Mouse (Mus musculus): Measurements from ENCODE around the gene Mmp25. TPM values are rescaled to one million over a fixed set of nuclear protein-coding genes. Genes with fewer than 3 reads are reported as not detected.
"Not testable (repeated sequence)": the region's sequence is repeated elsewhere in the genome, so short reads cannot be mapped to it uniquely, and the experiment has no call there.

Gene Mmp25
- polyA plus RNA-seq, 1 experiment from 2014 or later, result 0.91 TPM

GRCm38 (mm10) chr17:23610361-23610800, 34.7 kb downstream of the Mmp25 start:
- ATAC-seq (ENCODE audit: low FRiP score), result 0 out of 2 replicates have a peak, but pooled peaks have one; percentile 20
- H3K4me1 ChIP-seq, result no peaks in the 10 kb centered on the region

GRCm38 (mm10) chr17:23609612-23610011, 35.5 kb downstream of the Mmp25 start:
- 94% methylated on average over 24 of the region's 24 CpGs for WGBS
- H3K4me3 ChIP-seq (replicated peaks), result no peak overlapping the region

More at GRCm38 (mm10) chr17:23610361-23610800, 34.7 kb downstream of the Mmp25 start:
- no peak overlapping the region for H3K4me3 ChIP-seq (replicated peaks)
- no peaks in the 10 kb centered on the region for H3K9me3 ChIP-seq
- no peak overlapping the region for H3K27ac ChIP-seq
- H3K36me3 ChIP-seq (replicated peaks), result no peaks in the 10 kb centered on the region
- H3K27me3 ChIP-seq, result no peaks in the 10 kb centered on the region
- no peak overlapping the region for H3K4me2 ChIP-seq
- no peak overlapping the region for H3K9ac ChIP-seq
- WGBS, result 90% methylated on average over 28 of the region's 28 CpGs

GRCm38 (mm10) chr17:23605220-23605619, 39.9 kb downstream of the Mmp25 start:
- H3K4me1 ChIP-seq, result 0 out of 2 replicates have a peak, but pooled peaks cover 2% of the 10 kb centered on the region
- H3K9ac ChIP-seq, result no peak overlapping the region
- no peaks in the 10 kb centered on the region for H3K9me3 ChIP-seq
- no peak overlapping the region for H3K4me2 ChIP-seq
- no peak overlapping the region for H3K4me3 ChIP-seq (replicated peaks)
- no peak overlapping the region for H3K27ac ChIP-seq
- ATAC-seq (ENCODE audit: low FRiP score), result no peak
- WGBS, result 82% methylated on average over 8 of the region's 8 CpGs
- H3K36me3 ChIP-seq (replicated peaks), result no peaks in the 10 kb centered on the region
- H3K27me3 ChIP-seq, result 0 out of 2 replicates have a peak, but pooled peaks cover 4% of the 10 kb centered on the region

More at GRCm38 (mm10) chr17:23609612-23610011, 35.5 kb downstream of the Mmp25 start:
- no peak overlapping the region for H3K4me2 ChIP-seq
- ATAC-seq (ENCODE audit: low FRiP score), result no peak
- no peak overlapping the region for H3K9ac ChIP-seq
- H3K27ac ChIP-seq, result no peak overlapping the region
- H3K4me1 ChIP-seq, result no peaks in the 10 kb centered on the region
- no peaks in the 10 kb centered on the region for H3K27me3 ChIP-seq
- H3K36me3 ChIP-seq (replicated peaks), result no peaks in the 10 kb centered on the region
- H3K9me3 ChIP-seq, result no peaks in the 10 kb centered on the region

- no peak overlapping the region for H3K4me3 ChIP-seq (replicated peaks)
- H3K36me3 ChIP-seq (replicated peaks), result no peaks in the 10 kb centered on the region
- no peaks in the 10 kb centered on the region for H3K9me3 ChIP-seq
- 70% methylated on average over 7 of the region's 7 CpGs for WGBS
- ATAC-seq (ENCODE audit: low FRiP score), result no peak
- no peak overlapping the region for H3K27ac ChIP-seq
- no peak overlapping the region for H3K4me2 ChIP-seq
- H3K27me3 ChIP-seq, result 0 out of 2 replicates have a peak, but pooled peaks cover 4% of the 10 kb centered on the region
- no peak overlapping the region for H3K9ac ChIP-seq
- H3K4me1 ChIP-seq, result peaks cover 8% of the 10 kb centered on the region
These were observed 40.7 kb downstream of the Mmp25 start for GRCm38 (mm10) chr17:23604394-23604793.

- Histone ChIP-seq H3K36me3 (replicated peaks) (no peaks in the 10 kb centered on the region), H3K27me3 (0 out of 2 replicates have a peak, but pooled peaks cover 4% of the 10 kb centered on the region), H3K9ac (no peak overlapping the region), H3K4me2 (no peak overlapping the region), H3K27ac (no peak overlapping the region), H3K9me3 (no peaks in the 10 kb centered on the region), H3K4me3 (replicated peaks) (no peak overlapping the region), H3K4me1 (peaks cover 17% of the 10 kb centered on the region)
- no peak for ATAC-seq (ENCODE audit: low FRiP score)
- WGBS, result 54% methylated on average over 2 of the region's 2 CpGs
These were observed 41.5 kb downstream of the Mmp25 start for GRCm38 (mm10) chr17:23603542-23603941.

GRCm38 (mm10) chr17:23603077-23603476, 42.0 kb downstream of the Mmp25 start:
- H3K4me2 ChIP-seq, result no peak overlapping the region
- no peak overlapping the region for H3K27ac ChIP-seq
- 0 out of 2 replicates have a peak, but pooled peaks cover 4% of the 10 kb centered on the region for H3K27me3 ChIP-seq
- no peak overlapping the region for H3K4me3 ChIP-seq (replicated peaks)
- H3K36me3 ChIP-seq (replicated peaks), result no peaks in the 10 kb centered on the region
- no peak for ATAC-seq (ENCODE audit: low FRiP score)
- 11% methylated on average over 8 of the region's 8 CpGs for WGBS
- no peaks in the 10 kb centered on the region for H3K9me3 ChIP-seq
- peaks cover 18% of the 10 kb centered on the region for H3K4me1 ChIP-seq
- no peak overlapping the region for H3K9ac ChIP-seq

GRCm38 (mm10) chr17:23601836-23602585, 43.1 kb downstream of the Mmp25 start:
- Histone ChIP-seq H3K4me2 (no peak overlapping the region), H3K27me3 (0 out of 2 replicates have a peak, but pooled peaks cover 4% of the 10 kb centered on the region), H3K4me1 (peaks cover 18% of the 10 kb centered on the region), H3K27ac (no peak overlapping the region), H3K4me3 (replicated peaks) (no peak overlapping the region), H3K9ac (no peak overlapping the region), H3K36me3 (replicated peaks) (no peaks in the 10 kb centered on the region), H3K9me3 (no peaks in the 10 kb centered on the region)
- WGBS, result 46% methylated on average over 10 of the region's 10 CpGs
- no peak for ATAC-seq (ENCODE audit: low FRiP score)

GRCm38 (mm10) chr17:23600641-23601622, 44.1 kb downstream of the Mmp25 start, which contains the start of gene Zscan10:
Gene Zscan10 (plus strand): TSS chr17:23600856.
- Histone ChIP-seq H3K36me3 (replicated peaks) (no peaks in the 10 kb centered on the region), H3K27ac (no peak within 1 kb of the TSS), H3K27me3 (0 out of 2 replicates have a peak, but pooled peaks cover 4% of the 10 kb centered on the region), H3K4me2 (peak within 1 kb of the TSS; percentile 65), H3K9ac (no peak within 1 kb of the TSS), H3K9me3 (no peaks in the 10 kb centered on the region), H3K4me1 (peaks cover 18% of the 10 kb centered on the region), H3K4me3 (replicated peaks) (no peak within 1 kb of the TSS)
- no peak for ATAC-seq (ENCODE audit: low FRiP score)
- WGBS, result 24% methylated on average over 15 of the region's 15 CpGs

GRCm38 (mm10) chr17:23599605-23600063, 45.4 kb downstream of the Mmp25 start:
- WGBS, result 44% methylated on average over 7 of the region's 7 CpGs
- Histone ChIP-seq H3K4me1 (peaks cover 18% of the 10 kb centered on the region), H3K36me3 (replicated peaks) (no peaks in the 10 kb centered on the region), H3K27me3 (peaks cover 4% of the 10 kb centered on the region; the same call in 1 of the 2 replicates), H3K27ac (peak overlapping the region; percentile 59; the same call in 1 of the 2 replicates), H3K4me3 (replicated peaks) (peak overlapping the region; percentile 39), H3K4me2 (peak overlapping the region; percentile 65), H3K9me3 (no peaks in the 10 kb centered on the region), H3K9ac (peak overlapping the region; percentile 17)
- 0 out of 2 replicates have a peak, but pooled peaks have one; percentile 5 for ATAC-seq (ENCODE audit: low FRiP score)

- H3K27me3 ChIP-seq, result no peaks in the 10 kb centered on the region; the same call in 1 of the 2 replicates
- peaks cover 18% of the 10 kb centered on the region for H3K4me1 ChIP-seq
- peak within 1 kb of the TSS; percentile 59 for H3K27ac ChIP-seq
- peak; percentile 92 for ATAC-seq (ENCODE audit: low FRiP score)
- H3K9ac ChIP-seq, result peak within 1 kb of the TSS; percentile 17
- peak within 1 kb of the TSS; percentile 39 for H3K4me3 ChIP-seq (replicated peaks)
- WGBS, result 10% methylated on average over 29 of the region's 31 CpGs
- H3K36me3 ChIP-seq (replicated peaks), result no peaks in the 10 kb centered on the region
- H3K9me3 ChIP-seq, result no peaks in the 10 kb centered on the region
- H3K4me2 ChIP-seq, result peak within 1 kb of the TSS; percentile 65
These were observed 46.2 kb downstream of the Mmp25 start, which contains the start of gene Zfp13 for GRCm38 (mm10) chr17:23598582-23599552. Gene Zfp13 (minus strand): TSS chr17:23599487.

GRCm38 (mm10) chr17:23595139-23595538, 49.9 kb downstream of the Mmp25 start:
- not testable (repeated sequence) for H3K27me3 ChIP-seq; H3K27ac ChIP-seq; H3K9me3 ChIP-seq; H3K36me3 ChIP-seq (replicated peaks); H3K4me3 ChIP-seq (replicated peaks); ATAC-seq (ENCODE audit: low FRiP score); H3K4me2 ChIP-seq; H3K9ac ChIP-seq
- peaks cover 24% of the 10 kb centered on the region for H3K4me1 ChIP-seq
- WGBS, result 81% methylated on average over 4 of the region's 4 CpGs

All from forebrain, embryonic 12.5 days (tissue).